Mouse (Mus musculus) G1E (cell line): ENCODE data around the gene Sft2d2.

Experiments
- CTCF ChIP-seq: IDR thresholded peaks from 2 replicates; pipeline ENCODE4 v1.5.1; 2012; ENCODE audit warnings: low read depth, low read length, inconsistent platforms, mixed read lengths
- GATA1 ChIP-seq: IDR thresholded peaks from 2 replicates; pipeline ENCODE4 v1.6.1; 2012; ENCODE audit warnings: borderline replicate concordance, low read length, inconsistent platforms, mixed read lengths
- POLR2AphosphoS5 ChIP-seq: IDR thresholded peaks from 2 replicates; pipeline ENCODE4 v1.6.1; 2012; ENCODE audit warnings: low read depth, low read length, inconsistent platforms; ENCODE audit not compliant: insufficient replicate concordance

GRCm38 (mm10) chr1:165179321-165179720 is 14.9 kb downstream of the Sft2d2 start:
- TF ChIP-seq POLR2AphosphoS5: no peak
- TF ChIP-seq GATA1: no peak
- TF ChIP-seq CTCF: no peak
